Mouse (Mus musculus) heart, embryonic 11.5 days (tissue): Measurements from ENCODE around the gene Dock9. TPM values are rescaled to one million over a fixed set of nuclear protein-coding genes. Genes with fewer than 3 reads are reported as not detected.
A peak's percentile ranks its signal among the peaks of the same experiment; 100 is the strongest.

Source experiments
- ATAC-seq: fragments of 200-750 bp; cut with Nextera tagmentation; replicated peaks from 2 replicates; pipeline ENCODE4 v1.8.0; 2017; ENCODE audit warnings: moderate library complexity; ENCODE audit not compliant: insufficient number of reproducible peaks, low FRiP score, low TSS enrichment
- H3K27ac ChIP-seq: fragments of 300-500 bp; sonication (generic); 2 replicates; pipeline ENCODE4 v1.5.1; 2014; ENCODE audit warnings: mild to moderate bottlenecking, low read depth, low read length
- H3K27me3 ChIP-seq: fragments of 300-500 bp; sonication (generic); 2 replicates; pipeline ENCODE4 v1.6.1; 2014; ENCODE audit warnings: mild to moderate bottlenecking, low read length, mixed read lengths; ENCODE audit not compliant: control insufficient read depth, insufficient read depth
- H3K36me3 ChIP-seq: fragments of 300-500 bp; sonication (generic); 2 replicates; pipeline ENCODE4 v1.6.1; 2014; ENCODE audit warnings: mild to moderate bottlenecking, low read length, moderate library complexity, mixed read lengths; ENCODE audit not compliant: control insufficient read depth, insufficient read depth
- H3K4me1 ChIP-seq: fragments of 300-500 bp; sonication (generic); 2 replicates; pipeline ENCODE4 v1.6.1; 2014; ENCODE audit warnings: low read length; ENCODE audit not compliant: control insufficient read depth, insufficient read depth
- H3K4me2 ChIP-seq: fragments of 300-500 bp; sonication (generic); 2 replicates; pipeline ENCODE4 v1.6.1; 2014; ENCODE audit warnings: mild to moderate bottlenecking, moderate library complexity
- H3K4me3 ChIP-seq: fragments of 300-500 bp; sonication (generic); 2 replicates; pipeline ENCODE4 v1.5.1; 2014; ENCODE audit warnings: low read depth, low read length
- H3K9ac ChIP-seq: fragments of 300-500 bp; sonication (generic); 2 replicates; pipeline ENCODE4 v1.6.1; 2014; ENCODE audit warnings: mild to moderate bottlenecking, low read depth, low read length, moderate library complexity
- H3K9me3 ChIP-seq: fragments of 300-500 bp; sonication (generic); replicated peaks from 2 replicates; pipeline ENCODE4 v1.6.1; 2016; ENCODE audit warnings: low read length; ENCODE audit not compliant: control insufficient read depth
- WGBS: fragments of 180-500 bp; shearing (Covaris S2); extraction: QIAGEN DNeasy Blood & Tissue Kit; methylation state at CpG from one replicate; pipeline ENCODE4 v1.1.7; 2014; ENCODE audit not compliant: insufficient replicate concordance; 5-methylcytosine and 5-hydroxymethylcytosine counted together
- polyA plus RNA-seq: library from polyadenylated mRNA; unstranded; fragments of >200 nt; fragmentation: Nextera tagmentation; extraction: Ambion mirVana; gene quantifications from 2 replicates; pipeline ENCODE4 v1.2.1, GENCODE M21; 2014

The Dock9 gene
- polyA plus RNA-seq, 1 experiment from 2014 or later: 6.7 TPM

DNA sequence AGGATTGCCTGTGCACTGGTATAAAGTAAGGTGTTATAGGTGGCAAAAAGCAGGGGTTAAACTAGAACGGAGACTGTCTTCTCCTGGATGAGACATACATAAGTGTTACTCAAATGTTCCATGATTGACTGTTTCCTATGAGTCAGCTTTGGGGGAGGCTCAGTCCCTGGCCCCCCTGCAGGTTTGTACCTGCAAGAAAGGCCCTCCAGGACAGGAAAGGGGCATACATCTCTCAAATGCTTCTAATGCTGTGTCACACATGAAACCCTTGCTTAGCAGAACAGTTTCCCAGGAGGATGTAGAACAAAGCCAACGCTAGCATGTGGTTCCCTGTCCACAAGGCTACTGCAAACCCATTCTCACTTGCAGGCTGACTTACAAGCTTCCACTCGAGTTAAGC, 87.5 kb downstream of the Dock9 start:
- 71% methylated on average over 3 of the region's 3 CpGs for WGBS
- H3K36me3 ChIP-seq: no peaks in the 10 kb centered on the region
- H3K4me3 ChIP-seq: no peak overlapping the region
- no peaks in the 10 kb centered on the region for H3K27me3 ChIP-seq
- no peak overlapping the region for H3K4me2 ChIP-seq
- H3K27ac ChIP-seq: no peak overlapping the region
- H3K9me3 ChIP-seq: no peaks in the 10 kb centered on the region
- no peak overlapping the region for H3K9ac ChIP-seq
- ATAC-seq: no peak
- H3K4me1 ChIP-seq: peaks cover 25% of the 10 kb centered on the region

DNA sequence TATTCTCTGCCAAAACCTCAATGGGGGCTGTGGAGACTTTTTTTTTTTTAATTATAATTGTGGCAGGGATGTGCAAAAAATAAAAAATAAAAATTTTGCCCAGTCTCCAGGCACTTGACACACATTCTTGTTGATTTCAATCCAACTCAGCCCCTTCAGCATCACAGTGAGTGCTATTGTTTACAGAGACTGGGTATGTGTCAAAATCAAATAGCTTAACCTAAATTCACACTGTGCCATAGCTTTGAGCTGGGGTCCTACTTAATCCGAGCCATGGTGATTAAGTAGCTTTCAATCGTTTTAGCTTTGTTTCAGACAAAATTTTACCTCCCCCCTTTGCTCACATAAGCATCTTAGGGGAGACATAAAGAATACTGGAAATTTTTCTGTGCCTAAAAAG, 89.4 kb downstream of the Dock9 start:
- H3K9me3 ChIP-seq: no peaks in the 10 kb centered on the region

DNA sequence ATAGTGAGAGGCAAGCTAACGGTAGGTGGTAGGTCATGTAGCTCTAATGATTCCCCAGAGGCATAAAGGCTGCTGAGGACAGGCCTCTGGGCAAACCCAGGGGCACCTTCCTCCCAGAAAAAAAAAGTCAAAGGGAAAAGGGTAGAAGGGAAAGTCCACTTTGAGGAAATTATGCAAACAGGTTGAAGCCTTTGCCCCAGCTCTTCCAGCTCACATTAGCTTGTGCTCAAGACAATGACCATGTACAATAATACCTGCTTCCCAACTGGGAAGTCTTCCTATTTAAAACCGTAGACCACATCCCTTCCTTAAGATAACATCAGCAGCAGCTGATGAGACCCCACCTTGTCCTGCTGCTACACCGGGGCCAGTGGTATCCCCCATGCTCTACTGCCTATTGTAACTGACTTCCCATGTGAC, 91.1 kb downstream of the Dock9 start:
- Histone ChIP-seq H3K27ac (no peak overlapping the region), H3K9me3 (no peaks in the 10 kb centered on the region), H3K4me1 (peaks cover 8% of the 10 kb centered on the region), H3K27me3 (no peaks in the 10 kb centered on the region), H3K9ac (no peak overlapping the region), H3K36me3 (no peaks in the 10 kb centered on the region), H3K4me3 (no peak overlapping the region), H3K4me2 (no peak overlapping the region)
- no peak for ATAC-seq
- 67% methylated on average over 3 of the region's 3 CpGs for WGBS

More for the DNA sequence above, 89.4 kb downstream of the Dock9 start:
- Histone ChIP-seq H3K36me3 (no peaks in the 10 kb centered on the region), H3K4me1 (peaks cover 14% of the 10 kb centered on the region), H3K27me3 (no peaks in the 10 kb centered on the region), H3K27ac (no peak overlapping the region), H3K9ac (no peak overlapping the region), H3K4me3 (no peak overlapping the region), H3K4me2 (no peak overlapping the region)
- ATAC-seq: no peak
- WGBS: 55% methylated on average over 2 of the region's 2 CpGs

DNA sequence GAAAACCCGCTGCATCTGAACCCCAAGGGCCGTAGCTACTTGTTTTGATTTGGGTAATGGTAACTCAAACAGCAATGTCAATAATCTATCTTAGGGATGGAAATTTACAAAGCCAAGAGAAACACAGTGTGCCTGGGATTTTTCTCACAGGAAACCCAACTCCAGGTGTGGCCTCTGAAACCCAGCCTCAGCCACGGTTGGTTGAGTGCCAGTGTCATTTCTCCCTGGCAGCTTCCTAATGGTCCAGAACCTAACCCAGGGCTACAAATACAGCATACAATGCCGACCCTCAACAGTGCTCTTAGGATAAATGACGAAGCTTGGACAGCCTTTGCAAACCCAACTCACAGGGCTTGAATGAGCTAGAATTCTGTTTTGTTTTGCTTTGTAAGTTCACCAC, 92.0 kb downstream of the Dock9 start:
- Histone ChIP-seq H3K9ac (no peak overlapping the region), H3K27me3 (no peaks in the 10 kb centered on the region), H3K9me3 (no peaks in the 10 kb centered on the region), H3K27ac (no peak overlapping the region), H3K4me3 (no peak overlapping the region), H3K36me3 (no peaks in the 10 kb centered on the region), H3K4me2 (no peak overlapping the region), H3K4me1 (0 out of 2 replicates have a peak, but pooled peaks cover under 1% of the 10 kb centered on the region)
- ATAC-seq: no peak
- 70% methylated on average over 5 of the region's 5 CpGs for WGBS

DNA sequence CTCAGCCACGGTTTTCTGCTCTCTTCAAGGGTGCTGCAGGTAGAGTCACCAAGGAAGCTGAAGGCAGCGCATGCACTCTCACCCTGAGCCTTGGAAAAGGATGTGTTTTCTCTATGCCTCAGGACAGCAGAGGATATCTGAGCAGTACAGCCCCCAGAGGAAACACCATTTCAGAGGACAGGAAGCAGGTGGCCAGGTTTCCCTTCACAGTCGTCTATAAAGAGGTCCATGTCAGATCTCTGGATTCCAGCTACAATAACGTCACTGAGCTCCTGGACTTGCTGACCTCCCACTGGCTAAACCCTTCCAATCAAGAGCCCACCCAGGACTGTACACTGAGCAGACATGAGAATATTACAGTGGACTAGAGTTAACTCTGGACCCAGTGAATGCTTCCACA, 95.1 kb downstream of the Dock9 start:
- Histone ChIP-seq H3K9me3 (no peaks in the 10 kb centered on the region), H3K9ac (no peak overlapping the region), H3K27me3 (no peaks in the 10 kb centered on the region), H3K4me1 (peaks cover 12% of the 10 kb centered on the region), H3K36me3 (no peaks in the 10 kb centered on the region), H3K27ac (no peak overlapping the region), H3K4me3 (no peak overlapping the region), H3K4me2 (no peak overlapping the region)
- no peak for ATAC-seq
- WGBS: 31% methylated on average over 4 of the region's 4 CpGs

DNA sequence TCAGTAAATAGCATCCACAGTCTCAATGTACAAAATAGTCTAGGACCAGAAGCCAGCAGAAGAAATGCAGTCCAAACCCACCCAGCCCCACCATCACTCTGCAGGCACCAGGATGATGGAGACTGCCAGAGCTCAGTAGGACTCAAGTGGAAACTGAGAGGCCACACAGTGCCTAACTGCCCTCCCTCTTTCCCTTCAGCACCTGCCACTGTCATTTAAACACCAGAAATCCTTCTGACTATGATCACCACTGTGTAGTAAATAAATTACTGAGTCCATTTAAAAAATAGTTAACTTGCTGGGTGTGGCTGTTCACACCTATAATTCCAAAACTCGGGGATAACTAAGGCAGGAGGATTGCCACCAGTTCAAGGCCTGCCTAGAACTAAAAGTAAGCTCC, 97.6 kb downstream of the Dock9 start:
- no peak for ATAC-seq
- no peaks in the 10 kb centered on the region for H3K9me3 ChIP-seq
- H3K4me3 ChIP-seq: no peak overlapping the region
- H3K36me3 ChIP-seq: no peaks in the 10 kb centered on the region
- no peaks in the 10 kb centered on the region for H3K27me3 ChIP-seq
- H3K4me2 ChIP-seq: no peak overlapping the region
- H3K4me1 ChIP-seq: peaks cover 22% of the 10 kb centered on the region
- WGBS: 78% methylated on average over 1 of the region's 1 CpGs
- H3K27ac ChIP-seq: no peak overlapping the region
- H3K9ac ChIP-seq: no peak overlapping the region

DNA sequence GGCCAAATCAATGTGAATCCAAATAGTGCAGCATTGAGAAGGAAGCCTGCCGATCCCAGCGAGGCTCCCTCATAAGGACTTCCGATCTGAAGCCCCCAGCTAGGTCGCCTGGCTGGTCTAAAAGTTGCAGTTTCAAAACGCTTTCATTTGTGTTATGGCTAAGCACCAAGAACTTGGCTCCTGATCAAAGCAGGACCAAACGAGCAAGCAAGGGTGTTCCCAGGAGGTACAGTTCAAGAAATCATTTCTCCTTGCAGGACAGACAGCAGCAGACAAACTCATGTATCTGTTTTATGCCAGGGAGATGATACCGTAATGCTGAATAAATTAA, 99.1 kb downstream of the Dock9 start:
- 38% methylated on average over 7 of the region's 7 CpGs for WGBS
- ATAC-seq: no peak
- peak overlapping the region; percentile 71 for H3K9ac ChIP-seq
- peak overlapping the region; percentile 43 for H3K4me3 ChIP-seq
- peak overlapping the region; percentile 79 for H3K27ac ChIP-seq
- peaks cover 22% of the 10 kb centered on the region for H3K4me1 ChIP-seq
- no peaks in the 10 kb centered on the region for H3K9me3 ChIP-seq
- H3K27me3 ChIP-seq: no peaks in the 10 kb centered on the region
- no peaks in the 10 kb centered on the region for H3K36me3 ChIP-seq
- H3K4me2 ChIP-seq: peak overlapping the region; percentile 85

DNA sequence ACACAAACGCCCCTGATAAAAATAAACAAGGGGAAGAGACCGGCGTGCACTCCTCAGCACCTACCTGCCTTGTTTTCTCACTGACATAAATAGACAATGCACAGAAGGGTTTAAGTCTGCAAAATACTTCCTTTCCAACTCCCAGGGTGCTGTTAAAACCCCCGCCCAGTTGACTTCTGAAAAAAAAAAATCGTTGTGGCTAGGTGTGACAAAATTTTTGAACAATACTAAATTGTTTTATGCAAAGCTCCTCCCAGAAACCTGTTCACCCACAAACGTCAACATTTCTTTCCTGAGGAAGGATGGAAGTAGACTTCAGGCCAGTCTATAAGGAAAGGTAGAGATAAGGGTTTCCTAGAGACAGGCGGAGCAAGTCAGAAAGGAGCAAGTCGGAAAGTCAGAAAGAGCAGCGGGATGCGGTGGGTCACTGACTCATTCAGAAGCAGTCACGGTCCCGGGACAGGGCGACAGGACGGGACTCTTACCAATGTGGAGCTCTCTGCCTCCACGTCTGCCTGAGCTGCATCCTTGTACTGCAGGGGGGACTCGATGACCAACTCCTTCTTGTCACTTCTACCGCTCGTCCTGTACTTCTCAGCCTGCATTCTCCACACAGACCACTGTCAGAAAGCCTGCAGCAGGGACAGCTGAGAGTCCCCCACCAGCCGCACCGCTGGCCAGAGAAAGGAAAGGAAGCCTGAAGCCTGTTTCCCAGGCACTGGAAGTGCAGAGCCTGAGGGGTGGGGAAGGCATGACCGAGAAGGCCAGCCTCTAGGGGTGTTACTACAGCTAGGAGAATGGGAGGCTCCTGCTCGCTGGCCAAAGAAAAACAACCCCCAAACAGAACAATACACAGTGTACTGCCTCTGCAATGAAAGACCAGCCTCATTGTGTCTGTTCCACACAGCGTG, 99.7 kb downstream of the Dock9 start:
- 6% methylated on average over 23 of the region's 23 CpGs for WGBS
- H3K27me3 ChIP-seq: no peaks in the 10 kb centered on the region

More for the DNA sequence above, 99.7 kb downstream of the Dock9 start:
- peak overlapping the region; percentile 71 for H3K9ac ChIP-seq
- H3K4me1 ChIP-seq: peaks cover 22% of the 10 kb centered on the region
- peak overlapping the region; percentile 43 for H3K4me3 ChIP-seq
- no peaks in the 10 kb centered on the region for H3K9me3 ChIP-seq
- ATAC-seq: peak; percentile 56; the same call in 1 of the 2 replicates
- H3K36me3 ChIP-seq: no peaks in the 10 kb centered on the region
- H3K4me2 ChIP-seq: peak overlapping the region; percentile 85
- H3K27ac ChIP-seq: peak overlapping the region; percentile 79
